Mouse (Mus musculus) liver, embryonic 14.5 days (tissue): ENCODE measurements around the gene Gm1673. TPM values are rescaled to one million over a fixed set of nuclear protein-coding genes. Genes with fewer than 3 reads are reported as not detected.

Experiments
- ATAC-seq: fragments of 200-750 bp; cut with Nextera tagmentation; 2 replicates; pipeline ENCODE4 v1.8.0; 2017; ENCODE audit warnings: moderate number of reproducible peaks, mild to moderate bottlenecking, moderate library complexity; ENCODE audit not compliant: insufficient read depth
- DNase-seq, 3 experiments: peaks; one replicate each; pipeline ENCODE4 v3.0.0-alpha.2; 2012 to 2013; ENCODE audit warnings: low read depth in 3 of 3, low spot score in 3 of 3
- H3K27ac ChIP-seq: fragments of 300-500 bp; sonication (generic); 2 replicates; pipeline ENCODE4 v1.5.1; 2014; ENCODE audit warnings: moderate library complexity, mild to moderate bottlenecking, control low read depth, inconsistent platforms
- H3K27me3 ChIP-seq: fragments of 300-500 bp; sonication (generic); 2 replicates; pipeline ENCODE4 v1.6.1; 2014; ENCODE audit warnings: mild to moderate bottlenecking, low read length, moderate library complexity; ENCODE audit not compliant: control insufficient read depth, insufficient read depth
- H3K36me3 ChIP-seq: fragments of 300-500 bp; sonication (generic); replicated peaks from 2 replicates; pipeline ENCODE4 v1.6.1; 2014; ENCODE audit warnings: low read depth; ENCODE audit not compliant: control insufficient read depth, insufficient read depth
- H3K4me1 ChIP-seq, 2 experiments: fragments of 200-500 bp in 1 of 2; fragments of 300-500 bp in 1 of 2; sonication (generic) in 1 of 2; replicated peaks; 2 replicates each; pipeline ENCODE4 v1.6.1; 2012 to 2014; ENCODE audit warnings: antibody characterized with exemption in 1 of 2, inconsistent platforms in 1 of 2, low read length in 1 of 2; ENCODE audit not compliant: control insufficient read depth in 2 of 2, insufficient read depth in 2 of 2
- H3K4me2 ChIP-seq: fragments of 300-500 bp; sonication (generic); 2 replicates; pipeline ENCODE4 v1.6.1; 2014; ENCODE audit warnings: low read depth, mild to moderate bottlenecking, control low read depth, moderate library complexity
- H3K4me3 ChIP-seq, 2 experiments: fragments of 200-500 bp in 1 of 2; fragments of 300-500 bp in 1 of 2; sonication (generic) in 1 of 2; 2 replicates each; pipeline ENCODE4 v1.5.1; 2012 to 2014; ENCODE audit warnings: low read depth in 2 of 2, low read length in 2 of 2, mild to moderate bottlenecking in 2 of 2, control low read depth in 1 of 2, inconsistent platforms in 1 of 2, moderate library complexity in 1 of 2; ENCODE audit not compliant: insufficient read depth in 1 of 2
- H3K9ac ChIP-seq: fragments of 300-500 bp; sonication (generic); replicated peaks from 2 replicates; pipeline ENCODE4 v1.6.1; 2014; ENCODE audit warnings: mild to moderate bottlenecking, control low read depth, moderate library complexity
- H3K9me3 ChIP-seq: fragments of 300-500 bp; sonication (generic); 2 replicates; pipeline ENCODE4 v1.6.1; 2016; ENCODE audit warnings: low read length, mixed read lengths; ENCODE audit not compliant: control insufficient read depth
- CTCF ChIP-seq: IDR thresholded peaks from 2 replicates; pipeline ENCODE4 v1.5.1; 2016; ENCODE audit warnings: antibody characterized with exemption, low read depth, control low read depth
- EP300 ChIP-seq: IDR thresholded peaks from 2 replicates; pipeline ENCODE4 v1.6.1; 2016; ENCODE audit warnings: antibody characterized with exemption, low read depth
- WGBS: fragments of 180-500 bp; shearing (Covaris S2); extraction: QIAGEN DNeasy Blood & Tissue Kit; methylation state at CpG from one replicate; pipeline ENCODE4 v1.1.7; 2014; ENCODE audit not compliant: insufficient replicate concordance; 5-methylcytosine and 5-hydroxymethylcytosine counted together
- polyA plus RNA-seq, 2 experiments: library from polyadenylated mRNA; depleted of rRNA in 1 of 2; stranded (reverse) in 1 of 2; unstranded in 1 of 2; fragments of >200 nt; fragmentation: Nextera tagmentation in 1 of 2; extraction: Ambion mirVana in 1 of 2; gene quantifications; 2 replicates each; pipeline versions ENCODE4 v1.2.1 to v1.2.3; 2012 to 2014

Gene Gm1673
- 2.6 and 3.4 TPM in 2 replicates for polyA plus RNA-seq (2012; rRNA removed)
- polyA plus RNA-seq (2014; fragmentation: Nextera tagmentation; extraction: Ambion mirVana) = 1.7 and 2.7 TPM in 2 replicates

DNA sequence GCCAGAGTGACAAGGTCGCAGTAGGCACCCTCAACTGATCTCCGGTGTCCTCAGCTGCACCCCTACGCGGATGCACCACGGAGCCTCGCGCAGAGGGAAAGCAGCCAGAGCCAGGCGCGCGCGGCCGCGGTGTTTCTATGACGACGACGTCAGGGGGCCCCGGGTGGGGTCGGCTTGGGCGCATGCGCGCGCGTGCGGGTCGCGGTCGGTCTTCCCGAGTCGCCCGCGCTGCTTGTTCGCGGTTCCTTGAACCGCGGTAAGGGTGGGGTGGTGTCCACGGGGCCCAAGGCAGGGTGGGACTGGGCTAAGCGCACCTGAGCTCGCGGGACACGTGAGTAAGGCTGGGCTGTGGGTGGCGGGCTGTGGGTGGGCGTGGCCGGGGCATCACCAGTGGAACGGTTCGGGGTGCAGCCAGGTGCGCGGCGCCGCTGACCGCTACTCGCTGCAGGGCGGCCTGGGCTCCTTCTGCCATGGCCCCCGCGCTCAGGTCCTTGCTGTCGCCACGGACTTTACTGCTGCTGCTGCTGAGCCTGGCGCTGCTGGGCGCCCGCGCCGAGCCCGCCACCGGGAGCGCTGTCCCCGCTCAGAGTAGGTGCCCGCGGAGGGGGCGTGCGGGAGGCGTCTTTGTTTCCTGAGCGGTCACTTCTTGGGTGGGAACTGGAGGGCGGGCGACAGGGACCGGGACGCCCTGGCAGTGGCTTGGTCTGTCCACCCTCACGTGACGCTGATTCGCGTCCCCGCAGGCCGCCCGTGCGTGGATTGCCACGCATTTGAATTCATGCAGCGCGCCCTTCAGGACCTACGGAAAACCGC, at the start of gene Gm1673:
TSS of gene Gm1673 (plus strand) at position 125 of the 813 bp plus-strand sequence.
- Histone ChIP-seq H3K36me3 (no peaks in the 10 kb centered on the region), H3K4me1 (no peaks in the 10 kb centered on the region), H3K4me3 (peak within 1 kb of the TSS; percentile 55 to 63), H3K27me3 (peaks cover 23% of the 10 kb centered on the region), H3K9me3 (no peaks in the 10 kb centered on the region), H3K9ac (no peak within 1 kb of the TSS), H3K27ac (no peak within 1 kb of the TSS), H3K4me2 (peak within 1 kb of the TSS; percentile 58)
- TF ChIP-seq CTCF (no peak), EP300 (no peak)
- WGBS = under 1% methylated on average over 87 of the region's 88 CpGs
- DNase-seq = no peak
- 0 out of 2 replicates have a peak, but pooled peaks have one; percentile 18 for ATAC-seq

DNA sequence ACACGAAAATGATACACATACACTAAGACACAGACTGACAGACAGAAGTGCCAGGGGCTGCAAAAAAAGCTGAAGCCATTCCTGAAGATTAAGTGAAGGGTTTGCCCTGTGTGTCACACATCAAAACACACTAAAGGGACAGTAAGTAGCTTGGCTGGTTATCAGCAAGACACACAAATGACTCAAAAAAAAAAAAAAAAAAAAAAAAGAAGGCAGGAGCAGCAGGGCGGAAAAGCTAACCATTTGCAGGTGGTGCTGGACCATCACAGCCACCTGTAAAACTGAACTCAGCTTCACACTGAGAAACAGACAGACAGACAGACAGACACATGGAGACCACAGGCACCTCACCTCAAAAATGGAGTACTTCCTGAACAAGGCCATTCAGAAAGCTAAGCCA, 49.2 kb upstream of the Gm1673 start:
- H3K4me1 ChIP-seq = peaks cover 21 to 22% of the 10 kb centered on the region in 2 experiments
- H3K36me3 ChIP-seq = peaks cover 9% of the 10 kb centered on the region
- H3K4me2 ChIP-seq = peak overlapping the region; percentile 93
- H3K27ac ChIP-seq = peak overlapping the region; percentile 40
- H3K27me3 ChIP-seq = no peaks in the 10 kb centered on the region
- H3K4me3 ChIP-seq = peak overlapping the region; percentile 18 to 82
- TF ChIP-seq EP300 = no peak
- no peak for TF ChIP-seq CTCF
- peak overlapping the region; percentile 52 for H3K9ac ChIP-seq
- no peaks in the 10 kb centered on the region for H3K9me3 ChIP-seq
- ATAC-seq = no peak
- DNase-seq = peak in 1 of 3 experiments; percentile 22
- 41% methylated on average over 2 of the region's 2 CpGs for WGBS

DNA sequence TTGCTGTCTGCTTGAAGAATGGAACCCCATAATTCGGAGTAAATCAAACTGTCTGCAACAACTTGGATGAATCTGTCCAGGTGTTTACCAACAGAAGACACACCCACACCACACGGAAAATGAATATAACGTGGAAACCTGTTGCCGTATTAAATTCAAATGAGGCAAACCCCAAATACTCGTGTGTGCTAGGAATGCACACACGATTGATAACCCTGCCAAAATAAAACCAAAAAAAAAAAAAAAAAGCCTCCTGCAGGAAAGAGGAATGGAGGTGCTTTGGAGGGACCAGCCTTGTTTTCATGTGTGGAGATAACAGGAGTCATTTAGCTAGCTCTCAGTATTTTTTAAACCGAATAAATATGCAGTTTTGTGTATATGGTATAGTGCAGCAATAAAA, 48.4 kb upstream of the Gm1673 start:
- no peaks in the 10 kb centered on the region; the same call in 1 of the 2 replicates for H3K9me3 ChIP-seq
- H3K4me1 ChIP-seq = peaks cover 21 to 22% of the 10 kb centered on the region in 2 experiments
- peak overlapping the region; percentile 52 for H3K9ac ChIP-seq
- peak overlapping the region; percentile 82 to 83 for H3K4me3 ChIP-seq
- H3K36me3 ChIP-seq = peaks cover 6% of the 10 kb centered on the region
- no peak for DNase-seq
- TF ChIP-seq EP300 (no peak), CTCF (no peak)
- peak overlapping the region; percentile 40 for H3K27ac ChIP-seq
- no peaks in the 10 kb centered on the region for H3K27me3 ChIP-seq
- 42% methylated on average over 7 of the region's 7 CpGs for WGBS
- ATAC-seq = no peak
- H3K4me2 ChIP-seq = peak overlapping the region; percentile 93

DNA sequence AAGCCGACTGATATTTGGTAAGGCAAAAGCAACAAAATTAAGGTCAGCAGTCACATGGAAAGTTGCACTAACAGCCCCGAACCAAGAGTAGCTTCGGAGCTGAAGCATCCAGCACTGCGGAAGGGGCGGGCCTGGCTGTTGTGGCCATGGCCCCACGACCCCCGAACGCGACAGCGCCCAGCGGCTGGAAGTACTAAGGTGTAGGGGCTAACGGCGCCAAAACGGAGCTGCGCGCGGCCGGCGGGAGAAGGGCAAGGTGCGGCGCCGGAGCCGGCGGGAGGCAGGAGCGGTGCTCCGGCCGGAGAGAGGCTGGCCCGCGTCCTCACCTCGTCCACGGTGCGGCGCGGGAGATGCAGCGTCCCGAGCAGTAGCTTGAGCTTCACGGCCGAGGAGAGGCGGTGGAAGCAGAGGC, 47.5 kb upstream of the Gm1673 start:
- H3K9ac ChIP-seq = peak overlapping the region; percentile 86
- ATAC-seq = peak; percentile 63; the same call in 1 of the 2 replicates
- peaks cover 21 to 22% of the 10 kb centered on the region in 2 experiments for H3K4me1 ChIP-seq
- H3K9me3 ChIP-seq = no peaks in the 10 kb centered on the region; the same call in 1 of the 2 replicates
- no peaks in the 10 kb centered on the region for H3K27me3 ChIP-seq
- TF ChIP-seq EP300 (peak; percentile 10; the same call in 1 of the 2 replicates), CTCF (no peak)
- no peak for DNase-seq
- H3K36me3 ChIP-seq = no peaks in the 10 kb centered on the region; the same call in 1 of the 2 replicates
- H3K4me3 ChIP-seq = peak overlapping the region; percentile 82 to 83
- peak overlapping the region; percentile 76 for H3K27ac ChIP-seq
- peak overlapping the region; percentile 93 for H3K4me2 ChIP-seq
- 1% methylated on average over 39 of the region's 39 CpGs for WGBS

DNA sequence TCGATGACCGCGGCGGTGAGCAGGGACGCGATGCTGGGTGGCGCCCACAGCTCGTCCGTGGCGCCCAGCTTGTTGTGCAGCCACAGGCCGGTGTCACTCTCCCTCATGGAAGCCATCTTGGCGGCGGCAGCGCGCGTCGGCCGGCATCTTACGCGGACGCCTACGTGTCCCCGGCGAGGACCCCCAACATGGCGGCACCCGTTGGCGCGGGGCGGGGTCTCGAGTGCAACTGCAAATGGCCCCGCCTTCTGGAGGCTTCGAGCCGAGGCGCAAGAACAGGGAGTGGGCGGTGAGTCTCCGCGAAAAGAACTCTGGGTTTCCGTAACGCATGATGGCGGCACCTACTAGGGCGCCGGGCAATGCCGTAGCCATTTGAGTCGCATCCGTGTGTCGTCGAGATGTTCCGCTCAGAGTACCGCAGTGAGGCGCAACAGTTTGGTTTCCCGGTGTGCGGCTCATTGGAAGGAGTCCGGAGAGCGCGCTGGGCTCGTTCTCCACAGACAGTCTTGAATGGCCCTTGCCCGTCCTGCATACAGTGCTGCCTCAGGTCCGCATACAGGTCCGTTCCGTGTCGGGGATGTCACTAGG, 47.0 kb upstream of the Gm1673 start, which contains the start of gene Nelfa:
TSS of gene Nelfa (minus strand) at position 294 of the 588 bp plus-strand sequence.
- under 1% methylated on average over 61 of the region's 61 CpGs for WGBS

More for the DNA sequence above, 47.0 kb upstream of the Gm1673 start, which contains the start of gene Nelfa:
- Histone ChIP-seq H3K4me1 (peaks cover 21 to 22% of the 10 kb centered on the region in 2 experiments), H3K27ac (peak within 1 kb of the TSS; percentile 76), H3K9me3 (no peaks in the 10 kb centered on the region; the same call in 1 of the 2 replicates), H3K27me3 (no peaks in the 10 kb centered on the region), H3K36me3 (no peaks in the 10 kb centered on the region; the same call in 1 of the 2 replicates), H3K4me2 (peak within 1 kb of the TSS; percentile 93), H3K4me3 (peak within 1 kb of the TSS; percentile 82 to 83), H3K9ac (peak within 1 kb of the TSS; percentile 86)
- peak; percentile 92 to 93 (median 92) for DNase-seq
- TF ChIP-seq EP300 = peak; percentile 10; the same call in 1 of the 2 replicates
- no peak for TF ChIP-seq CTCF
- ATAC-seq = peak; percentile 92
